Mouse (Mus musculus) forebrain, postnatal 0 days (tissue): ENCODE measurements around the gene Mns1. TPM values are rescaled to one million over a fixed set of nuclear protein-coding genes. Genes with fewer than 3 reads are reported as not detected.
A peak's percentile ranks its signal among the peaks of the same experiment; 100 is the strongest.
"Not testable (repeated sequence)": the region's sequence is repeated elsewhere in the genome, so short reads cannot be mapped to it uniquely, and the experiment has no call there.

ENCODE experiments used
- ATAC-seq: fragments of 200-750 bp; cut with Nextera tagmentation; 2 replicates; pipeline ENCODE4 v1.8.0; 2017; ENCODE audit warnings: mild to moderate bottlenecking, moderate library complexity
- DNase-seq: peaks from one replicate; pipeline ENCODE4 v3.0.0-alpha.2; 2015
- H3K27ac ChIP-seq: fragments of 300-500 bp; sonication (generic); 2 replicates; pipeline ENCODE4 v1.5.1; 2014; ENCODE audit warnings: low read depth, mild to moderate bottlenecking, antibody characterized with exemption, low read length, moderate library complexity, mixed read lengths
- H3K27me3 ChIP-seq: fragments of 300-500 bp; sonication (generic); 2 replicates; pipeline ENCODE4 v1.6.1; 2014; ENCODE audit warnings: mild to moderate bottlenecking, low read length, mixed read lengths; ENCODE audit not compliant: insufficient read depth
- H3K36me3 ChIP-seq: fragments of 300-500 bp; sonication (generic); 2 replicates; pipeline ENCODE4 v1.6.1; 2014; ENCODE audit warnings: mild to moderate bottlenecking, moderate library complexity; ENCODE audit not compliant: insufficient read depth
- H3K4me1 ChIP-seq: fragments of 300-500 bp; sonication (generic); 2 replicates; pipeline ENCODE4 v1.6.1; 2014; ENCODE audit warnings: antibody characterized with exemption; ENCODE audit not compliant: insufficient read depth
- H3K4me2 ChIP-seq: fragments of 300-500 bp; sonication (generic); 2 replicates; pipeline ENCODE4 v1.6.1; 2014; ENCODE audit warnings: low read depth, mild to moderate bottlenecking, moderate library complexity
- H3K4me3 ChIP-seq: fragments of 300-500 bp; sonication (generic); 2 replicates; pipeline ENCODE4 v1.5.1; 2014; ENCODE audit warnings: low read depth, low read length, mixed read lengths
- H3K9ac ChIP-seq: fragments of 300-500 bp; sonication (generic); 2 replicates; pipeline ENCODE4 v1.6.1; 2014; ENCODE audit warnings: mild to moderate bottlenecking
- H3K9me3 ChIP-seq: fragments of 300-500 bp; sonication (generic); 2 replicates; pipeline ENCODE4 v1.6.1; 2016; ENCODE audit warnings: low read length
- CTCF ChIP-seq: sonication (generic); IDR thresholded peaks from 2 replicates; pipeline ENCODE4 v1.5.1; 2016; ENCODE audit warnings: antibody characterized with exemption, control low read depth, low read depth
- WGBS: fragments of 180-500 bp; shearing (Covaris S2); extraction: QIAGEN DNeasy Blood & Tissue Kit; methylation state at CpG from one replicate; pipeline ENCODE4 v1.1.7; 2014; 5-methylcytosine and 5-hydroxymethylcytosine counted together
- polyA plus RNA-seq: library from polyadenylated mRNA; unstranded; fragments of >200 nt; fragmentation: Nextera tagmentation; extraction: Ambion mirVana; gene quantifications from 2 replicates; pipeline ENCODE4 v1.2.1, GENCODE M21; 2015
- total RNA-seq: library from RNA; depleted of rRNA; stranded (reverse); fragments of >200 nt; gene quantifications from 2 replicates; pipeline ENCODE4 v1.2.3, GENCODE M21; 2014

The Mns1 gene
- total and polyA plus RNA-seq, 2 experiments from 2014 or later = 2.8 to 5.6 TPM

DNA sequence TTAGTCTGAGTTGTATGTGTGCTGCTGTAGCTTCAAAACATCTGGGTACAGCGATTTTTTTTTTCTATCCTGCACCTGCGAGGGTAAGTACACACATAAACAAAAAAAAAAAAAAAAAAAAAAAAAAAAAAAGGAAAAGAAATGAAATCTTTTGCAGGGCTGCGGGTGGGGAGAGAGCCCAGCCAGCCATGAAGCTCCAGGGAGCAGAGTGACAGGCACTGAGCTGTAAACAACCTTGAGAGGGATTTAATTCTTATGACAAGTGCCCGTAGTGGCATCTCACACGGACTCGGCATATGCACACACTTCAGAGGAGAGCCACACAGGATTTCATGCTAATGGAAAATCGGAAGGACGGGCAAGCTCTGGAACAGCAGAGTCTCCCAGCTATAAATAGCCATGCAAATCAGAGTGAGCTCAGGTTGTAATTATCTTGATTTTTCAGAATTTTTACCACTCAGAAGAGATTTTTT is 43.9 kb upstream of the Mns1 start:
- Histone ChIP-seq H3K27ac (peak overlapping the region; percentile 29; the same call in 1 of the 2 replicates), H3K4me3 (no peak overlapping the region), H3K9ac (no peak overlapping the region), H3K9me3 (no peaks in the 10 kb centered on the region), H3K27me3 (no peaks in the 10 kb centered on the region), H3K36me3 (no peaks in the 10 kb centered on the region), H3K4me1 (peaks cover 11% of the 10 kb centered on the region; the same call in 1 of the 2 replicates), H3K4me2 (no peak overlapping the region)
- 37% methylated on average over 8 of the region's 8 CpGs for WGBS
- ATAC-seq (peak; percentile 74), DNase-seq (no peak)
- no peak for TF ChIP-seq CTCF

DNA sequence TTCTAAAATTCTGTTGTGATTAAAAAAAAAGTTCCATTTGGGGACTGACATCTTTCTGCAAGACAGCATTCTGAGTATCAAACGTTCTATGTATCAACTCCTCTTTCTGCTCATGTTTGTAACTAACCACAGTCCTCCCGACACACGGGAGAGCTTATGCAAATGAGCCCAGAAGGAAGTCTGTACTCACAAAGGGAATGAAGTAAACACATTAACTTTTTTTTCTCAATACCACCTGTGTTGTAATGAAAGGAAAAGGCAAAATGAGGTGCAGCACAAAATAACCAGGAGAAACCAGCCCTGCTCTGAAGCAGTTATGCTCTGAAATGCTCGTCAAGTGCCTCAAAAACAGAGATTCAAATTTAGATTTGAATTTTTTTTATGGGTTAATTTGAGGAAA is 37.7 kb upstream of the Mns1 start:
- Histone ChIP-seq H3K27ac (no peak overlapping the region), H3K27me3 (no peaks in the 10 kb centered on the region), H3K36me3 (no peaks in the 10 kb centered on the region), H3K4me2 (no peak overlapping the region), H3K4me3 (no peak overlapping the region), H3K4me1 (no peaks in the 10 kb centered on the region), H3K9me3 (no peaks in the 10 kb centered on the region), H3K9ac (no peak overlapping the region)
- no peak for DNase-seq
- no peak; the same call in 1 of the 2 replicates for ATAC-seq
- TF ChIP-seq CTCF = no peak
- 16% methylated on average over 4 of the region's 4 CpGs for WGBS

DNA sequence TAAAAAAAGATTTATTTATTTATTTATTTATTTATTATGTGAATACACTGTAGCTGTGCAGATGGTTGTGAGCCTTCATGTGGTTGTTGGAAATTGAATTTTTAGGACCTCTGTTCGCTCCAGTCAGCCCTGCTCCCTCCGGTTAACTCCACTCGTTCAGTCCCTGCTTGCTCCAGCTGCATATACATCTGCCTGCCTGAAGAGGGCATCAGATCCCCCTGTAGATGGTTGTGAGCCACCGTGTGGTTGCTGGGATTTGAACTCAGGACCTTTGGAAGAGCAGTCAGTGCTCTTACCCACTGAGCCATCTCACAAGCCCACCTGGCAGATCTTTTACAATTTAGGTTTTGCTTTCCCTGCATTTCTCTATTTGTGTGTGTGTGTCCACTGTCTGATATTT is 36.0 kb upstream of the Mns1 start:
- TF ChIP-seq CTCF = peak; percentile 22; the same call in 1 of the 2 replicates
- H3K9me3 ChIP-seq, H3K4me2 ChIP-seq, DNase-seq, H3K4me3 ChIP-seq, H3K4me1 ChIP-seq, H3K27me3 ChIP-seq, H3K27ac ChIP-seq, H3K36me3 ChIP-seq, ATAC-seq, H3K9ac ChIP-seq: not testable (repeated sequence)
- 71% methylated on average over 4 of the region's 4 CpGs for WGBS

DNA sequence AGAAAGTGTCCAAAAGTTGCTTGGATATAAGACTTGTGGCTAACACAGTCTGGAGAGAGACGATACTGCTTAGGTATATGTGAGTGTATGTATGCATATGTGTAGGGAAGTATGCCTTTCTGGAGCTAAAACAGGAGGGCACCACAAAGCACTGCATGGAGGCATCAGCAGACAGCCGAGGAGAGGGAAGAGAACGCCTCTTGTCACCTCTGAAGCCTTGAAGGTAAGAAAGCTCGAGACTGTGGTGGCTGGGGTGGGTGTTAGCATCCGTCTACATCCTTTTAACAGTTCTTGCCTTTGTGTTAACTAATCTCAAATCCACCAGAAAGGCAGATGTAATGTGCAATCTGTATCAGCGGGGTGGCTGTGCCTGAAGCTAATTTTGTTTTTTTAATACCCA is 34.4 kb upstream of the Mns1 start:
- H3K9ac ChIP-seq = no peak overlapping the region
- no peaks in the 10 kb centered on the region for H3K9me3 ChIP-seq
- no peak overlapping the region for H3K27ac ChIP-seq
- no peak for TF ChIP-seq CTCF
- ATAC-seq (no peak), DNase-seq (no peak)
- H3K27me3 ChIP-seq = no peaks in the 10 kb centered on the region
- no peaks in the 10 kb centered on the region for H3K36me3 ChIP-seq
- no peak overlapping the region for H3K4me3 ChIP-seq
- 70% methylated on average over 6 of the region's 6 CpGs for WGBS
- no peak overlapping the region for H3K4me2 ChIP-seq
- no peaks in the 10 kb centered on the region; the same call in 1 of the 2 replicates for H3K4me1 ChIP-seq

DNA sequence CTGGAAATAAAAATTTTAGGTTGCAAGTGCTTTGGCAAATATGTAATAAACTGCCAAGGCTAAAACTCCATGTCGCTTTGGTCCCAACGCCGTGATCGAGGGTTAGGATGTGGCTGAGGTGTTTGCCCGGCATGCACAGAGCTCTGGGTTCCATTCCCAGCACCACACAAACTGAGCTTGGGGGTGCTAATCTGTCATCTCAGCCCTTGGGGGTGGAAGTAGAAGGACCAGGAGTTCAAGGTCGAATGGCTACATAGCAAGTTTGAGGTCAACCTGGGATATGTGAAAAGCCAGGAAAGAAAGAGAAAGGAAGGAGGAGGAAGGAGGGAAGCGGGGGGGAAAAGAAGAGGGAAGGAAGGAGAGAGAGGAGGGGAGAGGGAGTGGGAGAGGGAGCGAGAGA is 33.4 kb upstream of the Mns1 start:
- no peaks in the 10 kb centered on the region for H3K9me3 ChIP-seq
- DNase-seq (no peak), ATAC-seq (no peak)
- no peak for TF ChIP-seq CTCF
- no peak overlapping the region for H3K4me2 ChIP-seq
- no peak overlapping the region for H3K4me3 ChIP-seq
- 81% methylated on average over 8 of the region's 8 CpGs for WGBS
- H3K4me1 ChIP-seq = no peaks in the 10 kb centered on the region; the same call in 1 of the 2 replicates
- no peak overlapping the region for H3K9ac ChIP-seq
- H3K27ac ChIP-seq = no peak overlapping the region
- no peaks in the 10 kb centered on the region for H3K27me3 ChIP-seq
- H3K36me3 ChIP-seq = no peaks in the 10 kb centered on the region

DNA sequence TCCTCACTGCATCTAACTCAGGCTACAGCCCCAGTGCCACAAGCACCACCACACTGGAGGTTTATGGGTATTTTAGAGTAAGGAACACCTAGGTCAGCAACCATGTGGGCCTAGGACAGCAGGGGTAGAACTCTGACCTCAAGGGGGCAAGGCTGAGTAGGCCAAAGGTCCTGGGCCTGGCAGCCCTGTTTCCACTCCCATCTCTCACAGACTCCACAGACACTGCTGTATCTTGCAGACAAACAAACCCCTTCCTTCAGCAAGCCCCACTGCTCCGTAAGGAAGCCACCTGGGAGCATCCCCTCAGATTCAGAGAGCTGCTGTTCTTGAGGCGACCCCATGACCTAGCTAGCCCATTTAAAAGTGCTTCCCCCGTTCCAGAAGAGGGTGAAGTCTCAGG is 32.9 kb upstream of the Mns1 start:
- no peak for DNase-seq
- Histone ChIP-seq H3K9me3 (no peaks in the 10 kb centered on the region), H3K9ac (no peak overlapping the region), H3K36me3 (no peaks in the 10 kb centered on the region), H3K4me1 (no peaks in the 10 kb centered on the region; the same call in 1 of the 2 replicates), H3K4me2 (no peak overlapping the region), H3K27ac (no peak overlapping the region), H3K4me3 (no peak overlapping the region), H3K27me3 (no peaks in the 10 kb centered on the region)
- WGBS = 80% methylated on average over 3 of the region's 3 CpGs
- no peak for ATAC-seq
- no peak for TF ChIP-seq CTCF

DNA sequence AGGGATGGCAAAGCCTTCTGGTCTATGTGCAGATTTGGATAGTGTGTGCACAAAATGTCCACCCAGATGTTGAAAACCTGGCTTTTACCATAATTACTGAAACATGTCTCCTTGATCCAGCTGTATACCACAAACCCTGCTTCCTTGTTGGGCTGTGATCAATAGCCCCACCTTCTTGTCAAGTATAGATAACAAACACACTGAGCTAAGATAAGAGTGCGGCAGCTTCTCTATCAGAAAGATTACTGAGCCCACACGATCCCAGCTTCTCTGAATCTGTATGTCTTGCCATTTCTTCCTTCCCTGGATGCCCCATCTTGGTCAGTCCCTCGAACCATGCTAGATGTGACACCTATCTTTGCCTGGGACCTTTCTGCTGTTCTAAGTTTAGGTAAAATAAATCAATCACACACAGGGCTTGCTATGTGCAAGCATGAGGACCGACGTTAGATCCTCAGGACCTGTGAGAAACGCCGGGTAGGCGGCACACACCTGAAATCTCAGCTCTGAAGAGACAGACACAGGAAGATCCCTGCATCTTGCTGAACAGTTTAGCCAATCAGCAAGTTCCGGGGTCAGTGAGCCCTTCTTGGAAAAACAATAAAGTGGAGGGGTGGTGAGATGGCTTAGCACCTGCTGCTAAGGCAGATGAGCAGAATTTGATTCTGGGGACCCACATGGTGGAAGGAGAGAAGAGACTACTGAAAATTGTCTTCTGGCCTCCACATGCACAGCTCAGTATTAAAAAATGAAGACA is 31.8 kb upstream of the Mns1 start:
- 91% methylated on average over 9 of the region's 9 CpGs for WGBS
- H3K27ac ChIP-seq = no peak overlapping the region
- H3K27me3 ChIP-seq = no peaks in the 10 kb centered on the region
- ATAC-seq (no peak), DNase-seq (no peak)
- no peaks in the 10 kb centered on the region; the same call in 1 of the 2 replicates for H3K4me1 ChIP-seq
- H3K36me3 ChIP-seq = no peaks in the 10 kb centered on the region
- H3K4me2 ChIP-seq = no peak overlapping the region
- no peak overlapping the region for H3K4me3 ChIP-seq
- no peak overlapping the region for H3K9ac ChIP-seq
- H3K9me3 ChIP-seq = no peaks in the 10 kb centered on the region
- TF ChIP-seq CTCF = no peak
